Mouse (Mus musculus) thymus, postnatal 0 days (tissue): Measurements from ENCODE around the gene Vmn1r207-ps. TPM values are rescaled to one million over a fixed set of nuclear protein-coding genes. Genes with fewer than 3 reads are reported as not detected.
"Not testable (repeated sequence)": the region's sequence is repeated elsewhere in the genome, so short reads cannot be mapped to it uniquely, and the experiment has no call there.

Experiments used
- DNase-seq: peaks from one replicate; pipeline ENCODE4 v3.0.0-alpha.2; 2015; ENCODE audit warnings: low spot score
- polyA plus RNA-seq: library from polyadenylated mRNA; unstranded; fragments of >200 nt; fragmentation: Nextera tagmentation; extraction: Ambion mirVana; gene quantifications from 2 replicates; pipeline ENCODE4 v1.2.1, GENCODE M21; 2015

Vmn1r207-ps gene
- not detected in 2 replicates for polyA plus RNA-seq

DNA sequence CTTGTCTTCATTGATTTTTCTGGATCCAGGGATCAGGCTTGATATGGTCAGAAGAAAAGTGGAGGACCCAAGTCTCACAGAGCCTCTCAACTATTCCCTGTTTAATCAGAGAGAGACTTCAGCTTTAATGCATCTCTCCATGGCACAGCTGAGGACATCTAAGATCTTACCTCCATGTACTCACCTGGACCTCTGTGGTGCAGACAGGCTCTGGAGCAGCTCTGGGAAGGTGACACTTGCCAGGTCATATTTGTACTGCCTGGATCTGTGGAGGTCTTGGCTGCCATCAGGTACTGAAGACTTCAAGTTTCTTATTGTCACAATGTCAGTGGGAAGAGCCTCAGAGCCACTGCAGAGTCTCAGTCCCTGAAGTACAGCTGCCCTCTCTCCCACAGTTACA is at the start of gene Vmn1r207-ps:
Vmn1r207-ps (minus strand) TSS at position 101 of the 400 bp plus-strand sequence.
- not testable (repeated sequence) for DNase-seq

DNA sequence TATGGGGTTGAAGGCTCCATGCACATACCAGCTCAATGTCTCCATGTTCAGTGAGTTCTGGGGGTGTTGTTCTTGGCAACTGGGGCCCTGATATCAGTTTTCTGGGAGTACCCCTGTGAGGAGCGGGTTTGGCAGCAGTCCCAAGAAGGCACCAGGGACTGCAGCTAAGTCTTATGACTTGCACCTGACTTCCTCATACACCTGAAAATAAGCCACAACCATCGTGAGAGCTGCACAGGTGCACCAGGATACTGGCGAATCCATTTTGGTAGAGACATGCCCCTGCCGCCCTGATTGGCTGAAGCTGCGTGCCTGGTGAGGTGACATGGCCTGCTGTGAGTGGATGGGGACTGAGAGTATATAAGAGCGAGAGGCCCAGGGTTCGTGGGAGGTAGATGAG is 47.9 kb upstream of the Vmn1r207-ps start, which contains the start of gene Vmn1r208:
Vmn1r208 (minus strand) TSS at position 101 of the 400 bp plus-strand sequence.
- DNase-seq = not testable (repeated sequence)

DNA sequence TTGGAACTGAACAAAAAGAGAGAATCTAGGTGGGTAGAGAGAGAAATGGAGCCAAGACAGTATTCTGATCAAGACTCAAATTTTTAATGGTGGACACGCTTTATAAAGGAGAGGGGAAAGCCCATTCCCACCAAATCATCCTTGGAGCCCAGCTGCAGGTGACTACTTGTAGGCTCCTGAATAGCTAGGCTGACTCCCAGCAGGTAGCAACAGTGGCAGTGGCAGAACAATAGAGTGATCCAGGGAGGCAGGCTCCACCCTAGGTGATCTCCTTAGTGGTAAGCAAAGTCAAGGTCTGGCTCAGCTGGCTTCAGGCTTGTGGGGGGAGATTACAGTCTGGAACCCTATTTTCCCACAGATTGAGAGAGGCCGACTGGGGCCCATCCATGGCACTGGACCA is 42.2 kb upstream of the Vmn1r207-ps start:
- not testable (repeated sequence) for DNase-seq

DNA sequence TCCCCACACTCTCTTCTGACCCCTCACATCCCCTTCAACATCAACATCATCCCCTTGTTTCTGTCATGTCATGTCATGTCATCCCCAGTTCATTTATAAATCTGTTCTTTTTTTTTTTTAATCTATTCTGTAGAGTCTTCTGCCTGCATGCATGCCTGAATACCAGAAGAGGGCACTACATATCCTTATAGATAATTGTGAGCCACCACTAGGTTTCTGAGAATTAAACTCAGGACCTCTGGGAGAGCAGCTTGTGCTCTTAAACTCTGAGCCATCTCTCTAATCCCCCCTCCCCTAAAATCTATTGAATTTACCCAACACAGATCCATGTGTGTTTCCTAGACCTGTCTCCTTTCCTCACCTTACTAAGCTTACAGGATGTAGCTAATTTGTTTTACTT is 18.1 kb upstream of the Vmn1r207-ps start:
- no peak for DNase-seq

DNA sequence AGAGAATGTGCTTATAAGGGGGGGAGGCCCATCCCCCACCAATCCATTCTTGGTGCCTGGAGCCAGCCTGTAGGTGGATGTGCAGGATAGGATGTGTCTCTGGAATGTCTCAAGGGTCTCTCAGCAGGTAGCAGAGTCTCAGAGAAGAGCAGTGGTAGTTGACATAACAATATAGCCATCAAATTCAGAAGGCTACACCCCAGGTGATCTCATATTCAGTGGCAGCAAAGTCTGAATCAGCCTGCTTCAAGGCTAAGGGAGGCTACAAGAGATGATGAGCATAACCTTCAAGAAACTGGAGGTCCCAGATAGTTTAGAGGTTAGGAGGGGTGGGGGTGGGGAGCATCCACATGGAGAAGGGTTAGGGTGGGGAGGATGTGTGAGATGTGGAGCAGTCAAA is 22.5 kb downstream of the Vmn1r207-ps start:
- DNase-seq = not testable (repeated sequence)

DNA sequence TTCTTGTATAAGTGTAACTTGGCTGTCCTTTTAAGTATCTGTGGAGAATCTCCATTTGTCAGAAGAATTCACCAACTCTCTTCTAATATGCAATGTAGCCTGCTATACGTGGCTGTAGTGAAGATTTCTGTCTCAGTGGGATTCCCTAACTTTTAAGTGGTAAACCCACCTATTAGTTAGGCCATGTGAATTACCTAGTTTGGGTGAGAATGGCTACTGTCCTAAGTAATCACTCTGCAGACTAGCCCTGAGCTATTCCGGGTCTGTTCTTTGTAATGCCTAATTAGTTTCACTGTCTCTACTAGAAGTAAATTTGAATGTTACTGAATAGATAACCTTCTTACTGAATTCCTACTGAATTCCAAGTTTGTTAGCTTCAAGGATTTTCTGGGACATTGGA is 26.5 kb downstream of the Vmn1r207-ps start:
- not testable (repeated sequence) for DNase-seq

Other genes starting within 250 kb of the Vmn1r207-ps start
- 0.03 TPM in 1 of 2 replicates, not detected in the other for gene Vmn1r202, start 224.2 kb downstream of the Vmn1r207-ps start, polyA plus RNA-seq
- not detected in 2 replicates for gene Vmn1r203, start 211.5 kb downstream of the Vmn1r207-ps start, polyA plus RNA-seq
- not detected in 2 replicates for gene Vmn1r204, start 176.4 kb downstream of the Vmn1r207-ps start, polyA plus RNA-seq
- gene Vmn1r205, start 136.6 kb downstream of the Vmn1r207-ps start, polyA plus RNA-seq = not detected in 2 replicates
- gene Vmn1r206, start 105.4 kb downstream of the Vmn1r207-ps start, polyA plus RNA-seq = not detected in 2 replicates
- not detected in 2 replicates for gene Vmn1r208, start 47.8 kb upstream of the Vmn1r207-ps start, polyA plus RNA-seq
- gene Vmn1r209, start 80.1 kb upstream of the Vmn1r207-ps start, polyA plus RNA-seq = not detected in 2 replicates
- not detected in 2 replicates for gene Vmn1r210, start 101.7 kb upstream of the Vmn1r207-ps start, polyA plus RNA-seq
- gene Vmn1r211, start 127.9 kb upstream of the Vmn1r207-ps start, polyA plus RNA-seq = not detected in 2 replicates
- not detected in 2 replicates for gene Vmn1r212, start 154.6 kb upstream of the Vmn1r207-ps start, polyA plus RNA-seq